Mouse (Mus musculus) lung, adult 2 months (tissue): ENCODE data around the gene Tnnt2. TPM values are rescaled to one million over a fixed set of nuclear protein-coding genes. Genes with fewer than 3 reads are reported as not detected.

ENCODE experiments used
- DNase-seq: peaks from one replicate; pipeline ENCODE4 v3.0.0; 2022
- H3K4me1 ChIP-seq: fragments of 200-500 bp; 2 replicates; pipeline ENCODE4 v1.6.1; 2011; ENCODE audit warnings: low read length; ENCODE audit not compliant: control insufficient read depth, insufficient read depth
- H3K4me3 ChIP-seq: fragments of 200-500 bp; replicated peaks from 2 replicates; pipeline ENCODE3; 2011; ENCODE audit warnings: low read depth, mild to moderate bottlenecking, control low read depth, low read length; ENCODE audit errors: extremely low read depth
- CTCF ChIP-seq: fragments of 200-500 bp; IDR thresholded peaks from 2 replicates; pipeline ENCODE4 v1.5.1; 2011; ENCODE audit warnings: mild to moderate bottlenecking, low read length, control low read depth; ENCODE audit not compliant: insufficient read depth
- POLR2A ChIP-seq: fragments of 200-500 bp; IDR thresholded peaks from 2 replicates; pipeline ENCODE4 v1.6.1; 2011; ENCODE audit warnings: low read depth, mild to moderate bottlenecking, control low read depth, low read length, borderline replicate concordance; ENCODE audit errors: extremely low read depth
- WGBS: fragments of 180-500 bp; shearing (Covaris S2); methylation state at CpG from one replicate; pipeline ENCODE4 v1.1.7; 2018; 5-methylcytosine and 5-hydroxymethylcytosine counted together
- polyA plus RNA-seq: library from polyadenylated mRNA; depleted of rRNA; stranded (reverse); fragments of >200 nt; gene quantifications from 2 replicates; pipeline ENCODE4 v1.2.3, GENCODE M21; 2012

The Tnnt2 gene
- polyA plus RNA-seq, 1 experiment: 74.6 TPM

DNA sequence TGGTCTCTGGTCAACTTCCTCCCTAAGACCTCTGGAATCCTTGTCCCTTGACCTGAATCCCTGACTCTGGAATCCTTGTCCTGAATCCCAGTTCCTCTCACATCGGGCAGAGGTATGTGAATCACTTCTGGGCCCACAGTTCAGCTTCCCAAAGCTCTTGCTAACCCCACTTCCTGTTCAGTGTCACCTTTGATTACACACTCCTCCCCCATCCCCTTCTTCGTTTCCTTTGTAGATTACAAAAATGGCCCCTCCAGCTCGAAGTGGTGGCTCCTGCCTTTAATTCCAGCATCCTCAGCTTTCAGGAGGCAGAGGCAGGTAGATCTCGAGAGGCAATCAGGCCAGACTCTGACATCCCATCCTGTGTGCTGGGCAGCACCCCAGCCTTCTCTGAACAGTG is 18.6 kb upstream of the Tnnt2 start:
- Histone ChIP-seq H3K4me1 (no peaks in the 10 kb centered on the region; the same call in 1 of the 2 replicates), H3K4me3 (no peak overlapping the region)
- WGBS: 39% methylated on average over 4 of the region's 4 CpGs
- no peak for DNase-seq
- TF ChIP-seq POLR2A (no peak), CTCF (no peak)

DNA sequence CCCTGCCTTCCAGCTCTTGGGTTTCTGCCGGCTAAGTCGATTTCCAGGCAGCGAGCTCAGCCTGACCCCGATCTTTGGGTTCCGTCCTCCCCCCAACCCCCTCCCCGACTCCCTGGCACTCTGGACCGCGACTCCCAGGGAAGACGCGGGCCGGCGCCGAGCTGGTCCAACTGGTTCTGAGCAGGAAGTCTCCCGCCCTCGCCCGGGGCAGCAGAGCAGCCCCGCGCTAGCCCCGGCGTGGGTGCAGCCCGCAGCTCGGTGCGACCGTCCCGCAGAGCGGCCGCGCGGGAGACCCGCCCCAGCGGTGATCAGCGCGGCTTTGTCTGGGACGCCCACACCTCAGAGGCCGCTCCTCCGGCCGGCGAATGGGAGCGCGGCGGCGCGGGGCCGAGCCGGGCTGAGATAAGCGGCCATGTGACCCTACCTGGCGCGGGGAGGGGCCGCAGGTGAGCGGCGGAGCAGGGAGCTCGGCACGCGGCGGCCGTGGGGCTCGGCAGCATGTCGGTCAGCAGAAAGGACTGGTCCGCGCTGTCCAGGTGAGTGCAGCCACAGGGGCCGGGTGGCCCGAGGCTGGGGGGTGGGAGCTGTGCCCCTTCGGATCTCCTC is 17.6 kb upstream of the Tnnt2 start, which contains the start of gene Lad1:
Lad1 (plus strand) TSS at position 118 of the 606 bp plus-strand sequence.
- DNase-seq: peak; percentile 73
- no peaks in the 10 kb centered on the region; the same call in 1 of the 2 replicates for H3K4me1 ChIP-seq
- TF ChIP-seq CTCF: no peak
- TF ChIP-seq POLR2A: no peak
- H3K4me3 ChIP-seq: peak within 1 kb of the TSS; percentile 39
- under 1% methylated on average over 63 of the region's 63 CpGs for WGBS

DNA sequence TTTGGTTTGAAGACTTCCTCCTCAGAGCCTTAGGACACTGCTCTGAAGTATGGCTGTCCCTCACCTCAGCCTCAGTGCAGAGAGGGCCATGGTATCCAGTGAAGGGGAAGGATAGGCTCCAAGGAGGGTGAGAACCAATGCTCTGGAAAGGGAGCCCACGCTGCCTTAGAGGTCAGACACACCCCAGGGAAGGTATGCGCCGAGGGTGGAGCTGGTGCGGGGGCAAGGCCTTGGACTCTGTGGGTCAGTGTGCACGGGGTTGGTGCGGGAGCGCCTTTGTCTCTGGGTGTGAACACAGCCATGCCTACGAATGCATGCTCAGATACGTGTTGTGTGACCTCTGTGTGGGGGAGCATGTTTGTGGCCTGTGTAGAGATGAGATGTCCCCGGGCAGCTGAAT is 16.1 kb upstream of the Tnnt2 start:
- Histone ChIP-seq H3K4me3 (no peak overlapping the region), H3K4me1 (no peaks in the 10 kb centered on the region; the same call in 1 of the 2 replicates)
- DNase-seq: no peak
- WGBS: 85% methylated on average over 10 of the region's 10 CpGs
- TF ChIP-seq POLR2A: no peak
- TF ChIP-seq CTCF: no peak

DNA sequence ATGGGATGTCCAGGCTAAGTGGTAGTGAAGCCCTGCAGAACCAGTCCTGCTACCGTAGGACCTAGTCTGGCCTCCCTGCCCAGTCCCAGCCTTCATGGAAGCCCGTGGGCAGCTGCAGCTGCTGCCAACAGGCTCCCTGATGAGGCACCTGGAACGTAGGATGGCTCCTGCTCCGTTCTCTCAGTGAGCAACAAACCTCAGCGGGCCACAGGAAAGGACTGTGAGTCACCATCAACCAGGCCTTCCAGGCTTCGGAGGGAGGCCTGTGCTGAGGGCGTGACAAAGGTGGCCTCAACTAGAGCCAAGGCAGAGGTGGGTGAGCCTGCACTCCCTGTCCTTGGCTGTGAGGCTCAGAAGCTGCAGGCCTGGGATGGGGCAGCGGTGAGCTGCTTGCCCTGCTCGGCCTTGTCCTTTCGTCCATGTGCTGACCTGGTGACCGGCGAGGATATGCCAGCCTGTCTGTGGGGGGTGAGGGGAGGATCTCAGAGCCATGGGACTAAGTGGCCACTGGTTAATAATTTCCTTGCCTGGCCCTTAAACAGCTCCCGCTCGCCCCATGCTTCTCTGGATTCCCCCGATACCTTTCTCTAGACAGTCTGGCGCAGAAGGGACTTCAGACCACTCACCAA is 15.3 kb upstream of the Tnnt2 start:
- WGBS: 78% methylated on average over 16 of the region's 16 CpGs
- Histone ChIP-seq H3K4me3 (no peak overlapping the region), H3K4me1 (no peaks in the 10 kb centered on the region; the same call in 1 of the 2 replicates)
- TF ChIP-seq POLR2A: no peak
- TF ChIP-seq CTCF: no peak
- no peak for DNase-seq

DNA sequence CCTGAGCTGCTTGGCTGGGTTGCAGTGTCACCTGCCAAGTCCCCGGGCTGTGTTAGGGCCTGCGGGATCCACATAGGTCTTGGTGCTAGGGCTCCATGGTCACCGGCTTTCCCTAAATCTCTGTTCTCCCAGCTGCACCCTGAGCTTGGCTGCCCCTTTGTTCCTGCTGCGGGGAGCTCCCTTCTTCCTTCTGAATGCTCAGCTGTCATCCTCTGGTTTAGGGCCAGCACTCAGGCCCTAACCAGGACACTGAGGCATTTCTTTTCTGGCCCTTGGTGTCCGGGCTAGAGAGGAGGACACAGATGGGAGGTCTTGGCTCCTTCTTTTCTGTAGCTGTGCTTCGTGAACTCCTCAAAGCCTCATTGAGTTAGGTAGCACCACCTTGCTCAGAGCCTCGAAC is 14.4 kb upstream of the Tnnt2 start:
- TF ChIP-seq CTCF: no peak
- TF ChIP-seq POLR2A: no peak
- Histone ChIP-seq H3K4me3 (no peak overlapping the region), H3K4me1 (no peaks in the 10 kb centered on the region; the same call in 1 of the 2 replicates)
- DNase-seq: no peak
- WGBS: 85% methylated on average over 7 of the region's 7 CpGs

DNA sequence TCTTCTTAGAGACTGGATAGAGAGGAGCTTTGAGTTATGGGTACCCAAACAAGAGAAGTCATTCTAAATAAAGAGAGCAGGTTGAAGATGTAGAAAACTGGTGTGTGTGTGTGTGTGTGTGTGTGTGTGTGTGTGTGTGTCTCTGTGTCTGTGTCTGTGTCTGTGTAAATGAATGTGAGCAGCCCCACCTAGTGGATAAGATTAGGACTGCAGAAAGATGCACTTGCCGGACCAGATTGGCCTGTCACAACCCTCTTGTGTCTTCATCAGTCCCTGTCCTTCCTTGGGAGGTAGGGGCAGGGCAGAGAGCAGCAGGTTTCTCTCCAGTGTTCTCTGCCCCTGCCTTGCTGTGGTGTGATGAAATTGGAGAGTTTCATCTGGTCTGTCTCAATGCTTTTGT is 7.2 kb upstream of the Tnnt2 start:
- no peaks in the 10 kb centered on the region for H3K4me1 ChIP-seq
- TF ChIP-seq POLR2A: no peak
- peak; percentile 47 for TF ChIP-seq CTCF
- H3K4me3 ChIP-seq: no peak overlapping the region
- WGBS: 9% methylated on average over 1 of the region's 1 CpGs
- DNase-seq: no peak

DNA sequence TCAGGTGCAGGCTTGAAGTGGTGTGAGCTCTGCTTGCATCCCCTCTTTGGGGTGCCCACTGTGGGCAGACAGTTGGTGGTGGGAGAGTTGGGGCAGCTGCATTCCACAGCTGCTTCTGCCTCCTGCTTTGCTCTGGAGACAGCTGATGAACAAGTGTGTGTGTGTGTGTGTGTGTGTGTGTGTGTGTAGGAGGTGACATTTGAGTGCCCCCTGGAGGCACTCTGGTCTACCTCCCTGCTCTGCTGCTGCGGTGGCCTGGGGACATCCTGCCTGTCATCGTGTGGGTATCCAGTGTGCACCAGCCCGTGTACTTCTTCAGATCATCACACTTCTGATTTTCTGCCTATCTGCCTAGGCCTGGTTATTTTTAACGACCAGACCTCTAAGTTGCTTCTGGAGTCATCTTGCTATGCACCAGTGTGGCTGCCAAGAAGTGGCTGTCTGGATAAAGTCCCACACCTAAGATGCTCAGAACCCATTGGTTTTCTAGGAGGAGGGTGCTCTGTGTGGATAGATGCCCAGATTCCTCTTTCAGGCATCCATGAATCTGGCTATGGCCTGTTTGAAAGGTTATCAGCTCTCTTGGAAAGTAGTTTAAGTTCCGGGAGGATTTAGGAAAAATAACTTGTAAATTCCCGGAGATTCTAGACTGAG is 1.8 kb upstream of the Tnnt2 start:
- 72% methylated on average over 6 of the region's 6 CpGs for WGBS
- no peak for TF ChIP-seq POLR2A
- no peak for TF ChIP-seq CTCF
- DNase-seq: no peak
- Histone ChIP-seq H3K4me1 (no peaks in the 10 kb centered on the region), H3K4me3 (no peak overlapping the region)

DNA sequence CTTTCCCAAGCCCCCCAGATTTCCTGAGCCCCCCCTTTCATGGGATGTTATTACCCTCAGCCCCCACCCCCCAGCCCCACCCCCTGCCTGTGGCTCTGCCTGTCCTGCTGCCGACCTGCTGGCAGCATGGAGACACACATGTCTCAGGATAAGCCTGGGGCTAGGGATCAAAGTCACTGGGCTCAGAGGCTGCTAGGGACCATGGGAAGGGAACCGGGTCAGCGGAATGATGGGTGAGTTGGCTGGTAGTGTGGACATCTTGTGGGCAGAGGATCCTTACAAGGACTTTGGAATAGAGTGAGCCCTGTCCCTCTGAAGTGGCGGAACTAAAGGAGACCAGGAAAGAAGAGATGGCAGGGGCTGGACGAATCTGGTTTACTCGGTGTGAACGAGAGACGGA is 1.2 kb upstream of the Tnnt2 start:
- H3K4me3 ChIP-seq: no peak overlapping the region
- WGBS: 84% methylated on average over 8 of the region's 8 CpGs
- no peaks in the 10 kb centered on the region for H3K4me1 ChIP-seq
- no peak for DNase-seq
- TF ChIP-seq CTCF: no peak
- TF ChIP-seq POLR2A: no peak

DNA sequence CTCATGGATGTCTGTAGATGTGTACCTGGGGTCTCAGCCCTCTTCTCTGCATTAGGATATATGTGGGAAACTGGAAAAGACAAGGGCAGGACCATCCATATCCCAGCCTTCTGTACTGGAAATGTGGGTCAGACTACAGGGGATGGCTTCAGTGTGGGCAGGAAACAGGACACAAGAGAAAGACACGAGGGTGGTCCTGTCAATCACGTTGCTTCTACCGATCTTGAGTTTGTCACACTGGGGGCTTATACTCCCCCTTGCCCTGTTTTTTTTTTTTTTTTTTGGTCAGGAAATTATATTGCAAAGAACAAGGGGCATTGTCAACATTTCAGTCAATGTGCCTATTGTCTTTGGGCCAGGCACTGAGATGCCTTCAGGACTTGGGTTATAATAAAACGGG is 2.5 kb downstream of the Tnnt2 start:
- Histone ChIP-seq H3K4me1 (no peaks in the 10 kb centered on the region), H3K4me3 (no peak overlapping the region)
- WGBS: 62% methylated on average over 4 of the region's 4 CpGs
- TF ChIP-seq CTCF: no peak
- TF ChIP-seq POLR2A: no peak
- DNase-seq: no peak

DNA sequence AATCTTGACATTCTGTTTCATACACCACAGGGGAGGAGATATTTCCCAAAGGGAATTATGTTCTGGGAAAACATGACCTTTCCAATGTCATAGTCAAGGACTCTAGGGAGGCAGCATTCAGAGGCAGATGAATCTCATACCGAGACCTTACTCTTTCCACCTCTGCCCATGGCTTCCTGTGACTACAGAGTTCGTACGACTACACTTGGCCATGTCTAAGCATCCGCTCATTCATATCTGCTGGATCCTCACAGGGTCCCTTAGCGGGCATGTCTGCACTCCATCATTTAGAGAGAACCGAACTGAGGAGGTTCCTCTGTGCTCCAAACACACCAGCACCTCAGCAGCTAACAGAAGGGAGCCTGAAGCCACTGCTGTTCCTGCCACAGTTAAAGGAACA is 2.9 kb downstream of the Tnnt2 start:
- 83% methylated on average over 6 of the region's 6 CpGs for WGBS
- no peak for TF ChIP-seq POLR2A
- TF ChIP-seq CTCF: no peak
- H3K4me1 ChIP-seq: no peaks in the 10 kb centered on the region; the same call in 1 of the 2 replicates
- DNase-seq: no peak
- no peak overlapping the region for H3K4me3 ChIP-seq
